Mouse (Mus musculus) forebrain, embryonic 10.5 days (tissue): ENCODE measurements around the gene Stac3. TPM values are rescaled to one million over a fixed set of nuclear protein-coding genes. Genes with fewer than 3 reads are reported as not detected.

Source experiments
- polyA plus RNA-seq: library from polyadenylated mRNA; unstranded; fragments of >200 nt; fragmentation: Nextera tagmentation; extraction: Ambion mirVana; gene quantifications from 2 replicates; pipeline ENCODE4 v1.2.1, GENCODE M21; 2016

Gene Stac3
- polyA plus RNA-seq, 1 experiment from 2014 or later = 0.41 TPM

Other genes with a start within 250 kb of the Stac3 start
- 6.6 and 7.9 TPM in 2 replicates for gene Kif5a, start 238.3 kb upstream of the Stac3 start, polyA plus RNA-seq
- 192 and 206 TPM in 2 replicates for gene Dctn2, start 235.3 kb upstream of the Stac3 start, polyA plus RNA-seq
- 9.1 and 11.4 TPM in 2 replicates for gene Mbd6, start 212.7 kb upstream of the Stac3 start, polyA plus RNA-seq
- 191 and 202 TPM in 2 replicates for gene Mars, start 189.9 kb upstream of the Stac3 start, polyA plus RNA-seq
- gene Arhgap9, start 179.7 kb upstream of the Stac3 start, polyA plus RNA-seq = 1.5 and 1.7 TPM in 2 replicates
- gene Gli1, start 159.7 kb upstream of the Stac3 start, polyA plus RNA-seq = 7.0 and 7.9 TPM in 2 replicates
- 0.04 TPM in 1 of 2 replicates, not detected in the other for gene Inhbe, start 147.3 kb upstream of the Stac3 start, polyA plus RNA-seq
- gene Inhbc, start 131.3 kb upstream of the Stac3 start, polyA plus RNA-seq = not detected in 2 replicates
- gene R3hdm2, start 121.4 kb upstream of the Stac3 start, polyA plus RNA-seq = 27.2 and 27.8 TPM in 2 replicates
- 2.6 and 2.9 TPM in 2 replicates for gene Ndufa4l2, start 13.3 kb downstream of the Stac3 start, polyA plus RNA-seq
- gene Shmt2, start 20.8 kb downstream of the Stac3 start, polyA plus RNA-seq = 124 and 129 TPM in 2 replicates
- gene Nxph4, start 32.9 kb downstream of the Stac3 start, polyA plus RNA-seq = 3.0 and 9.5 TPM in 2 replicates
- 66.5 and 67.4 TPM in 2 replicates for gene Lrp1, start 119.5 kb downstream of the Stac3 start, polyA plus RNA-seq
- gene Stat6, start 141.3 kb downstream of the Stac3 start, polyA plus RNA-seq = 7.3 and 7.7 TPM in 2 replicates
- 9.9 and 10.0 TPM in 2 replicates for gene Nemp1, start 165.2 kb downstream of the Stac3 start, polyA plus RNA-seq
- 5.6 and 6.2 TPM in 2 replicates for gene Nab2, start 166.9 kb downstream of the Stac3 start, polyA plus RNA-seq
- 0.40 and 0.44 TPM in 2 replicates for gene Myo1a, start 203.5 kb downstream of the Stac3 start, polyA plus RNA-seq
- not detected in 2 replicates for gene Tac2, start 222.8 kb downstream of the Stac3 start, polyA plus RNA-seq
- gene Zbtb39, start 237.9 kb downstream of the Stac3 start, polyA plus RNA-seq = 4.4 and 5.3 TPM in 2 replicates